Mouse (Mus musculus) forelimb bud, embryonic 11.5 days (tissue): ENCODE measurements at regions not wholly inside any gene's neighbourhood (a gene's known extent, or its start where the extent isn't known, plus 50 kb on each side); places are given as distances from the start of the nearest gene placed in this dataset.
"Not testable (repeated sequence)": the region's sequence is repeated elsewhere in the genome, so short reads cannot be mapped to it uniquely, and the experiment has no call there.

Experiments used
- DNase-seq: peaks from one replicate; pipeline ENCODE4 v3.0.0-alpha.2; 2012; ENCODE audit warnings: low read depth, low spot score

- no peak for DNase-seq
These were observed 831.3 kb downstream of the Pla2g4a start for GRCm38 (mm10) chr1:149129767-149130287.

GRCm38 (mm10) chr1:149129138-149129537 is 832.0 kb downstream of the Pla2g4a start:
- DNase-seq = no peak

GRCm38 (mm10) chr1:149127709-149128108 is 833.4 kb downstream of the Pla2g4a start:
- DNase-seq = no peak

- DNase-seq = no peak
These were observed 857.7 kb downstream of the Pla2g4a start for GRCm38 (mm10) chr1:149103396-149103795.

- DNase-seq = no peak
These were observed 863.7 kb downstream of the Pla2g4a start for GRCm38 (mm10) chr1:149097426-149097825.

GRCm38 (mm10) chr1:149074681-149075080 is 886.4 kb downstream of the Pla2g4a start:
- DNase-seq = no peak

- DNase-seq = no peak
These were observed 891.5 kb downstream of the Pla2g4a start for GRCm38 (mm10) chr1:149069570-149069969.

- DNase-seq = not testable (repeated sequence)
These were observed 898.1 kb downstream of the Pla2g4a start for GRCm38 (mm10) chr1:149063011-149063410.

GRCm38 (mm10) chr1:149038188-149038967 is 922.7 kb downstream of the Pla2g4a start:
- no peak for DNase-seq

GRCm38 (mm10) chr1:149028316-149028715 is 932.8 kb downstream of the Pla2g4a start:
- no peak for DNase-seq

GRCm38 (mm10) chr1:149021734-149022133 is 939.4 kb downstream of the Pla2g4a start:
- no peak for DNase-seq

- no peak for DNase-seq
These were observed 939.8 kb downstream of the Pla2g4a start for GRCm38 (mm10) chr1:149021273-149021672.

- no peak for DNase-seq
These were observed 946.5 kb downstream of the Pla2g4a start for GRCm38 (mm10) chr1:149014559-149014958.

- no peak for DNase-seq
These were observed 950.3 kb downstream of the Pla2g4a start for GRCm38 (mm10) chr1:149010767-149011166.

- no peak for DNase-seq
These were observed 961.0 kb downstream of the Pla2g4a start for GRCm38 (mm10) chr1:149000092-149000491.

- peak; percentile 12 for DNase-seq
These were observed 967.5 kb downstream of the Pla2g4a start for GRCm38 (mm10) chr1:148993586-148993985.

GRCm38 (mm10) chr1:148977377-148977776 is 983.7 kb downstream of the Pla2g4a start:
- DNase-seq = no peak

GRCm38 (mm10) chr1:148965358-148965757 is 995.7 kb downstream of the Pla2g4a start:
- peak; percentile 0 for DNase-seq

- no peak for DNase-seq
These were observed 1026.7 kb downstream of the Pla2g4a start for GRCm38 (mm10) chr1:148934366-148934765.

- no peak for DNase-seq
These were observed 1036.6 kb downstream of the Pla2g4a start for GRCm38 (mm10) chr1:148924506-148924905.

- no peak for DNase-seq
These were observed 1044.0 kb downstream of the Pla2g4a start for GRCm38 (mm10) chr1:148917062-148917461.

GRCm38 (mm10) chr1:148912819-148913218 is 1048.3 kb downstream of the Pla2g4a start:
- no peak for DNase-seq

- no peak for DNase-seq
These were observed 1057.0 kb downstream of the Pla2g4a start for GRCm38 (mm10) chr1:148904067-148904466.
